Mouse (Mus musculus): ENCODE results near the gene Lca5. TPM values are rescaled to one million over a fixed set of nuclear protein-coding genes. Genes with fewer than 3 reads are reported as not detected.

The Lca5 gene
- polyA plus RNA-seq, 1 experiment from 2014 or later, result 27.6 TPM

DNA sequence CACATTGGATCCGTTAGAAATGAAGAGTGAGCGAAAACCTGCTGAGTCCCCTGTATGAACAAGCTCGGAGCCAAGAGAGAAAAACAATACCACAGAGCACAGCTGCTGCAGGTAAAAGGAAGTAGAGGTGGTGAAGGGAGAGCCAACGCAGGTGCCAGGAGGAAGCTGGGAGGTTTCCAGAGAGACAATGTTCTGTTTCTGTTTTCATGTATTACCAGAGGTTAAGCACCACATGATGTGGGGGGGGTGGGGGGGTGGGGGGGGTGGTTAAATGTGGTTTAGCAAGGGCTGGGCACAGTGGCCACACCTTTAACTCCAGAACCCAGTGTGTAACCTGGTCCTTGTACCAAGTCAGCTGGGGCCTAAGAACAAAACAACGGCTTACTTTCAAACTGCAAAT is 3.3 kb downstream of the Lca5 start:
- peaks cover 14% of the 10 kb centered on the region for H3K4me1 ChIP-seq (replicated peaks)
- H3K9me3 ChIP-seq, result no peaks in the 10 kb centered on the region
- H3K4me3 ChIP-seq (replicated peaks), result no peak overlapping the region
- no peak for ATAC-seq (ENCODE audit: insufficient number of reproducible peaks, insufficient read depth, low FRiP score, low TSS enrichment, low read depth)
- no peak overlapping the region for H3K27ac ChIP-seq
- no peaks in the 10 kb centered on the region for H3K27me3 ChIP-seq
- no peak overlapping the region for H3K9ac ChIP-seq (replicated peaks)
- 85% methylated on average over 5 of the region's 5 CpGs for WGBS
- H3K4me2 ChIP-seq, result no peak overlapping the region
- H3K36me3 ChIP-seq, result no peaks in the 10 kb centered on the region

- no peak for ATAC-seq (ENCODE audit: insufficient number of reproducible peaks, insufficient read depth, low FRiP score, low TSS enrichment, low read depth)
- H3K4me2 ChIP-seq, result no peak overlapping the region
- no peaks in the 10 kb centered on the region for H3K27me3 ChIP-seq
- H3K36me3 ChIP-seq, result 0 out of 2 replicates have a peak, but pooled peaks cover 4% of the 10 kb centered on the region
- H3K27ac ChIP-seq, result no peak overlapping the region
- no peak overlapping the region for H3K4me3 ChIP-seq (replicated peaks)
- H3K9me3 ChIP-seq, result no peaks in the 10 kb centered on the region
- H3K9ac ChIP-seq (replicated peaks), result no peak overlapping the region
- WGBS, result 29% methylated on average over 4 of the region's 4 CpGs
- peaks cover 7% of the 10 kb centered on the region for H3K4me1 ChIP-seq (replicated peaks)
Observed at GRCm38 (mm10) chr9:83434489-83434888, 6.4 kb downstream of the Lca5 start.

GRCm38 (mm10) chr9:83433661-83434060 is 7.3 kb downstream of the Lca5 start:
- no peak overlapping the region for H3K4me2 ChIP-seq
- H3K4me3 ChIP-seq (replicated peaks), result no peak overlapping the region
- WGBS, result 66% methylated on average over 7 of the region's 7 CpGs
- H3K9me3 ChIP-seq, result no peaks in the 10 kb centered on the region
- H3K27ac ChIP-seq, result no peak overlapping the region
- no peaks in the 10 kb centered on the region for H3K27me3 ChIP-seq
- peaks cover 7% of the 10 kb centered on the region for H3K4me1 ChIP-seq (replicated peaks)
- 0 out of 2 replicates have a peak, but pooled peaks cover 4% of the 10 kb centered on the region for H3K36me3 ChIP-seq
- ATAC-seq (ENCODE audit: insufficient number of reproducible peaks, insufficient read depth, low FRiP score, low TSS enrichment, low read depth), result no peak
- H3K9ac ChIP-seq (replicated peaks), result no peak overlapping the region

DNA sequence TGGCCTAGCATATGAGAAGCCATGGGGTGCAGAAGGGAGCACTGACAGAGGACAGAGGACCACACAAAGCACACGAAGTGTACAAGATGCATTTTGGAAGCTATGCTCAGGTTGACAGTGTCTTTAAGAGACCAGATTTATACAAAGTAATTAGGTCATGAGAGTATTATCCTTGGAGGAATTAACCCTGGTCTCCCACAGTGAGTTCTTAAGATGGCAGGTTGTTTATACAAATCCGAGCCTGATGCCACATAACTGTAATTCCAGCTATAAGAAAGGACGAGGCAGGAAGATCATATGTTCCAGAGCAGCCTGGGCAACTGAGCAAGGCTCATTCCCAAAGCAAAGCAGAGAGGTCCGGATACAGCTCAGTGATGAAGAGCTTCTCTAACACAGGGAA is 13.0 kb downstream of the Lca5 start:
- WGBS, result 83% methylated on average over 4 of the region's 4 CpGs
- Histone ChIP-seq H3K27ac (no peak overlapping the region), H3K9ac (replicated peaks) (no peak overlapping the region), H3K27me3 (no peaks in the 10 kb centered on the region), H3K9me3 (peaks cover 4% of the 10 kb centered on the region), H3K4me2 (no peak overlapping the region), H3K36me3 (peaks cover 41% of the 10 kb centered on the region), H3K4me1 (replicated peaks) (no peaks in the 10 kb centered on the region), H3K4me3 (replicated peaks) (no peak overlapping the region)
- ATAC-seq (ENCODE audit: insufficient number of reproducible peaks, insufficient read depth, low FRiP score, low TSS enrichment, low read depth), result no peak

DNA sequence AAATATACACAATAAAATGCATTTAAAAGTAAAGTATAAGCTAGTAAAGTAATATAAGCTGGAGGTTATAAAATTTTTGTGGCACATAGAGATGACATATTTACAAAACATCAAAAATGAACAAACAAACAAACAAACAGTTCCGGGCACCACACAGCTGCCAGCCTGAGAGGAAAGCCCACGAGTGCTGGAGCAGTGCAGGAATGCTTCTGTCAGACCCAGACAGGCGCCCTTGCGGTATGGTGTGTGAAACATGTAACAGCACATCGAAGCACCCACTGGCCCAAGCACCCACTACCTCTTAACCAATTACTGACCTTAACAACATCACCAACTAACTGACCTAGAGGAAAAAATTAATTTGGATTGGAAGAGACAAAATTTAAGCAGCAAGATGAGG is 22.0 kb downstream of the Lca5 start:
- Histone ChIP-seq H3K27me3 (no peaks in the 10 kb centered on the region), H3K9me3 (peaks cover 6% of the 10 kb centered on the region), H3K27ac (no peak overlapping the region), H3K36me3 (peaks cover 43% of the 10 kb centered on the region), H3K4me1 (replicated peaks) (no peaks in the 10 kb centered on the region), H3K4me2 (no peak overlapping the region), H3K4me3 (replicated peaks) (no peak overlapping the region), H3K9ac (replicated peaks) (no peak overlapping the region)
- WGBS, result 89% methylated on average over 5 of the region's 5 CpGs
- no peak for ATAC-seq (ENCODE audit: insufficient number of reproducible peaks, insufficient read depth, low FRiP score, low TSS enrichment, low read depth)

DNA sequence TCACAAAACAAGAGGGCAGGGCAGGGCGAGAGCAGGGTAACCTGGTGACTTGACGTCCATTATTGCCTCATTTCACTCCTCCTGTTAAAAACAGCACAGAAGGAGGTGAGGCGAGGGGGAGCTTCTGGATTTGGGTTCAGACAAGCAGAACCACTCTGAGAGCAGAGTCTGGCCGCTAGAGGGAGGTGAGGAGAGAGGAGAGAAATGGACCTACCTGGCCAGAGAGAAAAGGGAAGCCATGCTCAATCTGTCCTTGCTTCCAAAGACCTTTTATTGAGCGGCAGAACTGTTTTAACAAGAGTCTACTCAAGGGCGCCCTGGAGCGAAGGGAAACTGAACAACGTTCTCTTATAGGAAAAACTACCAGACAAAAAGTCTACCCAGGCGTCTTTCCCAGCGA is 27.9 kb downstream of the Lca5 start:
- Histone ChIP-seq H3K27me3 (no peaks in the 10 kb centered on the region), H3K36me3 (peaks cover 22% of the 10 kb centered on the region), H3K27ac (no peak overlapping the region), H3K4me2 (no peak overlapping the region), H3K4me3 (replicated peaks) (no peak overlapping the region), H3K9me3 (peaks cover 6% of the 10 kb centered on the region), H3K4me1 (replicated peaks) (no peaks in the 10 kb centered on the region), H3K9ac (replicated peaks) (no peak overlapping the region)
- ATAC-seq (ENCODE audit: insufficient number of reproducible peaks, insufficient read depth, low FRiP score, low TSS enrichment, low read depth), result no peak
- WGBS, result 67% methylated on average over 10 of the region's 10 CpGs

GRCm38 (mm10) chr9:83405150-83405549 is 35.8 kb downstream of the Lca5 start:
- Histone ChIP-seq H3K4me2 (no peak overlapping the region), H3K9ac (replicated peaks) (no peak overlapping the region)
- 77% methylated on average over 7 of the region's 7 CpGs for WGBS

DNA sequence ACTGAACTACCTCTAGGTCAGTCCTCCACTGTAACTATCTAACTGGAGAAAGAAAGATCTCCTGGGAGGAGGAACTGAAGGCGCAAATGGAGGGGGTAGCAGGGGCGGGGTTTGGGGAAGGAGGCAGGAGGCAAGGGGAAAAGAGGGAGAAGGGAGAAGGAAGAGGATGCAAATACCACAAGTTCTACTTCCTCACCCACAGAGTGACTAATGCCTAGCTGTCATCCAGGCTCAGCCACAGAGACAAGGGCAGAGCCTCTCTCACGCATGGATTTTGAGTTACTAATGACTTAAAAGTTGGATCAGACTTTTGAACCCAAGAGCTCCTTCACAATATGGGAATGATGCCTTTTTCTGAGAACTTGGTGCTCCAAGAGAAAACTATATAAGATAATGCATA is 40.1 kb downstream of the Lca5 start:
- no peak for ATAC-seq (ENCODE audit: insufficient number of reproducible peaks, insufficient read depth, low FRiP score, low TSS enrichment, low read depth)
- H3K4me1 ChIP-seq (replicated peaks), result peaks cover 10% of the 10 kb centered on the region; the same call in 1 of the 2 replicates
- H3K27ac ChIP-seq, result no peak overlapping the region
- no peak overlapping the region for H3K9ac ChIP-seq (replicated peaks)
- no peaks in the 10 kb centered on the region for H3K27me3 ChIP-seq
- no peak overlapping the region for H3K4me3 ChIP-seq (replicated peaks)
- no peaks in the 10 kb centered on the region for H3K9me3 ChIP-seq
- 49% methylated on average over 3 of the region's 3 CpGs for WGBS
- peaks cover 28% of the 10 kb centered on the region for H3K36me3 ChIP-seq
- H3K4me2 ChIP-seq, result no peak overlapping the region

More at GRCm38 (mm10) chr9:83405150-83405549, 35.8 kb downstream of the Lca5 start:
- Histone ChIP-seq H3K9me3 (no peaks in the 10 kb centered on the region), H3K27me3 (no peaks in the 10 kb centered on the region), H3K27ac (no peak overlapping the region), H3K36me3 (peaks cover 11% of the 10 kb centered on the region), H3K4me3 (replicated peaks) (no peak overlapping the region), H3K4me1 (replicated peaks) (peaks cover 10% of the 10 kb centered on the region; the same call in 1 of the 2 replicates)
- no peak for ATAC-seq (ENCODE audit: insufficient number of reproducible peaks, insufficient read depth, low FRiP score, low TSS enrichment, low read depth)

DNA sequence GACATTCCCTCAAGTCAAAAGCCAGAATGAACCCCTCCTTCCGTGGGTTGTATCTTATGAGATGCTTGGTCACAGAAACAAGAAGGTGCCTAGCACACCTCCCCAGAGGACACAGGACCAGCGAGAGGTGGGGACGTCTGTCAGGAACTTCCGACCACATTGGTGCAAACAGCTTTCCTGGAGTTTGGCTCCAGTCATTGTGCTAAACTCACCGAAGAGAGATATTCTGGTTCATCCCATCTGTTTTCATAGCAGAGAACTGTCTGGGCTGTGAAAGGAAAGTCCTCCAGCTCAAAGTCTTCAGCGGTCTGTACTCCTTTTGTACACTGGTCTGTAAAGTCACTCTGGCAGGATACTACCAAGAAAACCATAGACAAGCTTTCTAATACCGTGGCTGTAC is 41.5 kb downstream of the Lca5 start:
- Histone ChIP-seq H3K36me3 (peaks cover 41% of the 10 kb centered on the region), H3K9ac (replicated peaks) (no peak overlapping the region), H3K27ac (no peak overlapping the region), H3K4me3 (replicated peaks) (no peak overlapping the region), H3K9me3 (no peaks in the 10 kb centered on the region), H3K4me2 (no peak overlapping the region), H3K4me1 (replicated peaks) (peaks cover 10% of the 10 kb centered on the region; the same call in 1 of the 2 replicates), H3K27me3 (no peaks in the 10 kb centered on the region)
- WGBS, result 93% methylated on average over 7 of the region's 7 CpGs
- no peak for ATAC-seq (ENCODE audit: insufficient number of reproducible peaks, insufficient read depth, low FRiP score, low TSS enrichment, low read depth)

DNA sequence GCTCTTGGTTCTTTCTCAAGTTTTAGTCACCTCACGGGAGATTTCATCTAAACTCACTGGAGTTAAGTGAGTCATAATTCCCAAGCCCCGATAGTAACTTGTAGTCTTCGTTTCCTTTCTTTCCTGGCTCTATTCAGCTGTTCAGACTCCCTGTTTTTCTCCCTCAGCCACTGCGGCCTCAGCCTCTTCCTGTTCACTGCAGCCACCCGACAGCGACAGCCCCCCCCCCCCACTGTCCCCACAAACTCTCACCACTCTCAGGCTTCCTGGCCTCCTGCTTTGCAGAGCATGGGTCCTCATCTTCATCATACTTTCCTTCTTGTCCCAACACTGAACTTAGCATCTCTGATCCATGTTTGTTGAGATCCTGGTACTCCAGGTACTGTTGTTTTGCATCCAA is 42.7 kb downstream of the Lca5 start:
- Histone ChIP-seq H3K36me3 (peaks cover 48% of the 10 kb centered on the region), H3K4me2 (no peak overlapping the region), H3K4me1 (replicated peaks) (no peaks in the 10 kb centered on the region), H3K9me3 (no peaks in the 10 kb centered on the region), H3K27me3 (no peaks in the 10 kb centered on the region), H3K9ac (replicated peaks) (no peak overlapping the region), H3K4me3 (replicated peaks) (no peak overlapping the region), H3K27ac (no peak overlapping the region)
- 71% methylated on average over 6 of the region's 6 CpGs for WGBS
- ATAC-seq (ENCODE audit: insufficient number of reproducible peaks, insufficient read depth, low FRiP score, low TSS enrichment, low read depth), result no peak

GRCm38 (mm10) chr9:83395456-83395855 is 45.5 kb downstream of the Lca5 start:
- WGBS, result 89% methylated on average over 15 of the region's 15 CpGs
- no peak overlapping the region for H3K4me2 ChIP-seq
- H3K9me3 ChIP-seq, result no peaks in the 10 kb centered on the region
- no peak overlapping the region for H3K9ac ChIP-seq (replicated peaks)
- ATAC-seq (ENCODE audit: insufficient number of reproducible peaks, insufficient read depth, low FRiP score, low TSS enrichment, low read depth), result no peak
- no peaks in the 10 kb centered on the region for H3K27me3 ChIP-seq
- no peak overlapping the region for H3K4me3 ChIP-seq (replicated peaks)
- no peak overlapping the region for H3K27ac ChIP-seq
- H3K36me3 ChIP-seq, result peaks cover 40% of the 10 kb centered on the region
- H3K4me1 ChIP-seq (replicated peaks), result no peaks in the 10 kb centered on the region

GRCm38 (mm10) chr9:83391996-83392395 is 48.9 kb downstream of the Lca5 start:
- Histone ChIP-seq H3K9ac (replicated peaks) (no peak overlapping the region), H3K9me3 (no peaks in the 10 kb centered on the region), H3K4me1 (replicated peaks) (no peaks in the 10 kb centered on the region), H3K27me3 (no peaks in the 10 kb centered on the region), H3K4me2 (no peak overlapping the region), H3K4me3 (replicated peaks) (no peak overlapping the region), H3K27ac (no peak overlapping the region), H3K36me3 (peaks cover 29% of the 10 kb centered on the region)
- no peak for ATAC-seq (ENCODE audit: insufficient number of reproducible peaks, insufficient read depth, low FRiP score, low TSS enrichment, low read depth)
- 84% methylated on average over 11 of the region's 11 CpGs for WGBS

Measured in limb, embryonic 12.5 days (tissue).